Mouse (Mus musculus) heart, embryonic 11.5 days (tissue): ENCODE data around the gene Hist2h2aa1. TPM values are rescaled to one million over a fixed set of nuclear protein-coding genes. Genes with fewer than 3 reads are reported as not detected.

Experiments
- ATAC-seq: fragments of 200-750 bp; cut with Nextera tagmentation; replicated peaks from 2 replicates; pipeline ENCODE4 v1.8.0; 2017; ENCODE audit warnings: moderate library complexity; ENCODE audit not compliant: insufficient number of reproducible peaks, low FRiP score, low TSS enrichment
- H3K27ac ChIP-seq: fragments of 300-500 bp; sonication (generic); 2 replicates; pipeline ENCODE4 v1.5.1; 2014; ENCODE audit warnings: mild to moderate bottlenecking, low read depth, low read length
- H3K27me3 ChIP-seq: fragments of 300-500 bp; sonication (generic); 2 replicates; pipeline ENCODE4 v1.6.1; 2014; ENCODE audit warnings: mild to moderate bottlenecking, low read length, mixed read lengths; ENCODE audit not compliant: control insufficient read depth, insufficient read depth
- H3K36me3 ChIP-seq: fragments of 300-500 bp; sonication (generic); 2 replicates; pipeline ENCODE4 v1.6.1; 2014; ENCODE audit warnings: mild to moderate bottlenecking, low read length, moderate library complexity, mixed read lengths; ENCODE audit not compliant: control insufficient read depth, insufficient read depth
- H3K4me1 ChIP-seq: fragments of 300-500 bp; sonication (generic); 2 replicates; pipeline ENCODE4 v1.6.1; 2014; ENCODE audit warnings: low read length; ENCODE audit not compliant: control insufficient read depth, insufficient read depth
- H3K4me2 ChIP-seq: fragments of 300-500 bp; sonication (generic); 2 replicates; pipeline ENCODE4 v1.6.1; 2014; ENCODE audit warnings: mild to moderate bottlenecking, moderate library complexity
- H3K4me3 ChIP-seq: fragments of 300-500 bp; sonication (generic); 2 replicates; pipeline ENCODE4 v1.5.1; 2014; ENCODE audit warnings: low read depth, low read length
- H3K9ac ChIP-seq: fragments of 300-500 bp; sonication (generic); 2 replicates; pipeline ENCODE4 v1.6.1; 2014; ENCODE audit warnings: mild to moderate bottlenecking, low read depth, low read length, moderate library complexity
- H3K9me3 ChIP-seq: fragments of 300-500 bp; sonication (generic); replicated peaks from 2 replicates; pipeline ENCODE4 v1.6.1; 2016; ENCODE audit warnings: low read length; ENCODE audit not compliant: control insufficient read depth
- WGBS: fragments of 180-500 bp; shearing (Covaris S2); extraction: QIAGEN DNeasy Blood & Tissue Kit; methylation state at CpG from one replicate; pipeline ENCODE4 v1.1.7; 2014; ENCODE audit not compliant: insufficient replicate concordance; 5-methylcytosine and 5-hydroxymethylcytosine counted together
- polyA plus RNA-seq: library from polyadenylated mRNA; unstranded; fragments of >200 nt; fragmentation: Nextera tagmentation; extraction: Ambion mirVana; gene quantifications from 2 replicates; pipeline ENCODE4 v1.2.1, GENCODE M21; 2014

Gene Hist2h2aa1
- polyA plus RNA-seq, 1 experiment from 2014 or later: 7.9 TPM

GRCm38 (mm10) chr3:96255926-96256593, 10.8 kb downstream of the Hist2h2aa1 start:
- no peak for ATAC-seq
- no peak overlapping the region for H3K27ac ChIP-seq
- H3K4me2 ChIP-seq: no peak overlapping the region; the same call in 1 of the 2 replicates
- no peak overlapping the region for H3K4me3 ChIP-seq
- H3K36me3 ChIP-seq: no peaks in the 10 kb centered on the region
- H3K4me1 ChIP-seq: no peaks in the 10 kb centered on the region
- H3K27me3 ChIP-seq: no peaks in the 10 kb centered on the region
- H3K9me3 ChIP-seq: no peaks in the 10 kb centered on the region
- no peak overlapping the region for H3K9ac ChIP-seq
- WGBS: 83% methylated on average over 5 of the region's 5 CpGs

DNA sequence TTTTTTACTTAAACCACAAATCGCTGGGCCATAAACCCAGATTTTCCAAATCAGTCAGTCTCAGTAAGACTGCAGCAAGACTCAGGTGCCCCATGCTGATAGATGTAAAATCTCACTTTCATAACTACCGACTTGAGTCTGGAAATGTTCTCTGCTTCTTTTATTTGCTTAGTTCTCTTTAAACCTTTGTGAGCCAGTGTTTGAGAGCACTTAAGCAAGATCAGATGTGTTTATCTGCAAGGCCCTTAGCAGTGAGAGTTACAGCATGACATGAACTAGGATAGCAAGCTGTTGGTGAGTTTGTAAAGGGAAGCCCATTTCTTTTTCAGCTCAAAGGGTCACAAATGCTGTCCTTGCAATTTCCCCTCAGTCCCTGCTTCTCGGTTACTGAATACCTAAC, 11.9 kb downstream of the Hist2h2aa1 start:
- ATAC-seq: no peak
- Histone ChIP-seq H3K4me1 (peaks cover 4% of the 10 kb centered on the region), H3K9ac (no peak overlapping the region), H3K4me3 (no peak overlapping the region), H3K27ac (no peak overlapping the region), H3K36me3 (no peaks in the 10 kb centered on the region), H3K4me2 (no peak overlapping the region), H3K27me3 (no peaks in the 10 kb centered on the region), H3K9me3 (no peaks in the 10 kb centered on the region)
- WGBS: 74% methylated on average over 3 of the region's 3 CpGs

DNA sequence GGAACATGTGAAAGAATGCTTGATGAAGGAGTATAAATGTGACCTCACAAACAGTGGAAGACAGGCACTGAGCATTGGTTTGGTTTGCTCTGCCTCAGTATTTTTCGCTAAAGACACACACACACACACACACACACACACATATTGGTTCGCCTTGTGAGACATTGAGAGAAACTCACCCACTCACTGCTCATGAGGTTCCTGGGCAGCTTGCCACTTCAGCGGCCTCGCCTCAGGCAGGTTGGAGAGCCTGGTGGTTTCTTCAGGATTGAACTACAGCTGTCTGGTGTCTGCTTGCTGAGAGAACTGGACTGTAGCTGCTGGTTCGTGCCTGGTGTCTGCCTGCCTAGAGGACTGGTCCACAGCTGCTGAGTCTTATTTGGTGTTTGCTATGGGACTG, 14.9 kb downstream of the Hist2h2aa1 start:
- Histone ChIP-seq H3K9me3 (no peaks in the 10 kb centered on the region), H3K4me1 (peaks cover 5% of the 10 kb centered on the region), H3K4me3 (no peak overlapping the region), H3K4me2 (no peak overlapping the region), H3K27me3 (no peaks in the 10 kb centered on the region), H3K36me3 (no peaks in the 10 kb centered on the region), H3K9ac (no peak overlapping the region), H3K27ac (no peak overlapping the region)
- WGBS: 87% methylated on average over 5 of the region's 5 CpGs
- no peak for ATAC-seq

- Histone ChIP-seq H3K4me1 (peaks cover 5% of the 10 kb centered on the region), H3K9ac (peak overlapping the region; percentile 88; the same call in 1 of the 2 replicates), H3K9me3 (no peaks in the 10 kb centered on the region), H3K4me3 (peak overlapping the region; percentile 57; the same call in 1 of the 2 replicates), H3K27me3 (no peaks in the 10 kb centered on the region), H3K4me2 (peak overlapping the region; percentile 87), H3K27ac (peak overlapping the region; percentile 98), H3K36me3 (no peaks in the 10 kb centered on the region)
- ATAC-seq: no peak
- 64% methylated on average over 3 of the region's 3 CpGs for WGBS
Measured at GRCm38 (mm10) chr3:96261623-96262022, 16.3 kb downstream of the Hist2h2aa1 start.

GRCm38 (mm10) chr3:96262216-96262875, 17.0 kb downstream of the Hist2h2aa1 start:
- Histone ChIP-seq H3K4me1 (peaks cover 5% of the 10 kb centered on the region), H3K36me3 (no peaks in the 10 kb centered on the region), H3K27me3 (no peaks in the 10 kb centered on the region), H3K27ac (peak overlapping the region; percentile 98), H3K4me2 (peak overlapping the region; percentile 87), H3K4me3 (peak overlapping the region; percentile 57), H3K9ac (peak overlapping the region; percentile 88), H3K9me3 (no peaks in the 10 kb centered on the region)
- WGBS: under 1% methylated on average over 19 of the region's 19 CpGs
- peak; percentile 80 for ATAC-seq

DNA sequence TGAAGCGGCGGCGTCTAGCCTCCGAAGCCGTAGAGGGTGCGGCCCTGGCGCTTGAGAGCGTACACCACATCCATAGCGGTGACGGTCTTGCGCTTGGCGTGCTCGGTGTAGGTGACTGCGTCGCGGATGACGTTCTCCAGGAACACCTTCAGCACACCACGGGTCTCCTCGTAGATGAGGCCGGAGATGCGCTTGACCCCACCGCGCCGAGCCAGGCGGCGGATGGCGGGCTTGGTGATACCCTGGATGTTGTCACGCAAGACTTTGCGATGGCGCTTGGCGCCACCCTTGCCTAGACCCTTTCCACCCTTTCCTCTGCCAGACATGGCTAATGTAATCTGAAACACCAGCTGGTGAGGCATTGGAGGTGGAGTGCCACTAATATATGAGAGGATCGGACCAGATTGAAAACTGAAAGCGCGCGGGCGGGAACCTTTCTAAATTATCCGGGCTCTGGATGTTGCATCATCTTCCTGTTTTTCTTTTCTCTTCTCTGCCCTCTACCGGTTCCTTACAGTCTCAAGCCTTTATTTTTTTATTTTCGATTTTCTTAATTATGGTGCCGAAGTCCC, 17.8 kb downstream of the Hist2h2aa1 start, which contains the start of gene Hist2h4:
TSS of gene Hist2h4 (minus strand) at position 333 of the 572 bp plus-strand sequence.
- Histone ChIP-seq H3K27ac (peak within 1 kb of the TSS; percentile 98), H3K9me3 (no peaks in the 10 kb centered on the region), H3K4me2 (peak within 1 kb of the TSS; percentile 87), H3K4me1 (peaks cover 5% of the 10 kb centered on the region), H3K36me3 (no peaks in the 10 kb centered on the region), H3K9ac (peak within 1 kb of the TSS; percentile 88), H3K27me3 (no peaks in the 10 kb centered on the region), H3K4me3 (peak within 1 kb of the TSS; percentile 57)
- ATAC-seq: peak; percentile 76
- under 1% methylated on average over 39 of the region's 40 CpGs for WGBS

- Histone ChIP-seq H3K9ac (peak overlapping the region; percentile 88), H3K4me3 (peak overlapping the region; percentile 57), H3K4me2 (peak overlapping the region; percentile 87), H3K27me3 (no peaks in the 10 kb centered on the region), H3K9me3 (no peaks in the 10 kb centered on the region), H3K27ac (peak overlapping the region; percentile 98), H3K36me3 (no peaks in the 10 kb centered on the region), H3K4me1 (peaks cover 5% of the 10 kb centered on the region)
- 12% methylated on average over 27 of the region's 27 CpGs for WGBS
- ATAC-seq: no peak
Measured at GRCm38 (mm10) chr3:96263558-96264403, 18.5 kb downstream of the Hist2h2aa1 start.

GRCm38 (mm10) chr3:96264404-96264949, 19.2 kb downstream of the Hist2h2aa1 start:
- ATAC-seq: no peak
- H3K27me3 ChIP-seq: no peaks in the 10 kb centered on the region
- WGBS: 76% methylated on average over 7 of the region's 7 CpGs
- H3K27ac ChIP-seq: peak overlapping the region; percentile 98; the same call in 1 of the 2 replicates
- no peaks in the 10 kb centered on the region for H3K9me3 ChIP-seq
- peaks cover 5% of the 10 kb centered on the region for H3K4me1 ChIP-seq
- peak overlapping the region; percentile 88 for H3K9ac ChIP-seq
- peak overlapping the region; percentile 87; the same call in 1 of the 2 replicates for H3K4me2 ChIP-seq
- no peak overlapping the region for H3K4me3 ChIP-seq
- no peaks in the 10 kb centered on the region for H3K36me3 ChIP-seq
